In the genomic region with DNA sequence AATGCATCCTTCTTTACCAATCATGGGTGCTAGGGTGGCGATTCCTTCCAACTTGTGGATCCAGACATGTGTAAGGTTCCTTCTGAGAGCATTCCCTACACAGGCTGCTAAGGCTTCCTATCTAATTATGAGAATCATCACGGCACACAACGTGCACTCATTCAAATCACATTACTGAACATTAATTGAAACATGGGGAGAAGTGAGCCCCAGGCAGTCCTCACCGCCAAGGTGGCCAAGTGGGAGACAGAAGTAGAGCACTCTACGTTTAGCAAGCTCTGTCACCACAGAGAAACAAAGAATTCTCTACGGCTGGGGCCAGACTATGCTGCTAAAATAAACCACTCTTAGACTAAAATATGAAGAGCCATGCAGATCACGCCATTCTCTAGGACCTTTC, we compare ENCODE assay signal across 19 mouse cellular contexts.
"Had no signal": no experiment of that assay in that cellular context is flagged by ENCODE, and none has a peak within 500 bp of the region (broad histone marks: within the 10 kb centered on the region; RNA-seq: fewer than 3 reads in every experiment).

No protein-coding gene starts in this region.

- H3K4me3 ChIP-seq: layer of hippocampus, adult 2 months; liver, embryonic 13.5 days; midbrain, embryonic 12.5 days; myocyte; neural tube, embryonic 13.5 days had no signal

- DNase-seq: kidney, postnatal 25 days; layer of hippocampus, adult 9-11 months; liver, embryonic 13.5 days; lung, adult 2 months; lung, postnatal 14 days; lung, postnatal 4 days; right cerebral cortex, adult 18-20 months; right cerebral cortex, postnatal 14 days; right cerebral cortex, postnatal 4 days; thymus, adult 2 months; thymus, postnatal 14 days; thymus, postnatal 4 days had no signal

- H3K9ac ChIP-seq: liver, embryonic 13.5 days; midbrain, embryonic 12.5 days; neural tube, embryonic 13.5 days had no signal

- ATAC-seq: midbrain, embryonic 16.5 days had no signal

- H3K9me3 ChIP-seq: liver, embryonic 13.5 days; midbrain, embryonic 12.5 days; neural tube, embryonic 13.5 days had no signal

- H3K27ac ChIP-seq: kidney, postnatal 0 days; layer of hippocampus, adult 2 months; liver, embryonic 13.5 days; midbrain, embryonic 12.5 days; neural tube, embryonic 13.5 days; stomach, postnatal 0 days had no signal

- H3K36me3 ChIP-seq: liver, embryonic 13.5 days; midbrain, embryonic 12.5 days; neural tube, embryonic 13.5 days had no signal

- H3K27me3 ChIP-seq: liver, embryonic 13.5 days; midbrain, embryonic 12.5 days; neural tube, embryonic 13.5 days had no signal

- H3K4me2 ChIP-seq: liver, embryonic 13.5 days; midbrain, embryonic 12.5 days; neural tube, embryonic 13.5 days had no signal
